Mouse (Mus musculus) hindbrain, embryonic 11.5 days (tissue): ENCODE measurements at regions not wholly inside any gene's neighbourhood (a gene's known extent, or its start where the extent isn't known, plus 50 kb on each side); places are given as distances from the start of the nearest gene placed in this dataset.

Source experiments
- ATAC-seq: fragments of 200-750 bp; cut with Nextera tagmentation; 2 replicates; pipeline ENCODE4 v1.8.0; 2017; ENCODE audit warnings: mild to moderate bottlenecking, moderate TSS enrichment, moderate library complexity; ENCODE audit not compliant: low FRiP score
- DNase-seq: peaks from one replicate; pipeline ENCODE4 v3.0.0-alpha.2; 2015; ENCODE audit warnings: low spot score
- H3K27ac ChIP-seq: fragments of 300-500 bp; sonication (generic); 2 replicates; pipeline ENCODE4 v1.5.1; 2014; ENCODE audit warnings: mild to moderate bottlenecking, low read depth, low read length
- H3K27me3 ChIP-seq: fragments of 300-500 bp; sonication (generic); 2 replicates; pipeline ENCODE4 v1.6.1; 2014; ENCODE audit warnings: mild to moderate bottlenecking, low read length, moderate library complexity, mixed read lengths; ENCODE audit not compliant: control insufficient read depth, insufficient read depth
- H3K36me3 ChIP-seq: fragments of 300-500 bp; sonication (generic); 2 replicates; pipeline ENCODE4 v1.6.1; 2014; ENCODE audit warnings: mild to moderate bottlenecking, low read length, moderate library complexity, mixed read lengths; ENCODE audit not compliant: control insufficient read depth, insufficient read depth
- H3K4me1 ChIP-seq: fragments of 300-500 bp; sonication (generic); replicated peaks from 2 replicates; pipeline ENCODE4 v1.6.1; 2014; ENCODE audit warnings: low read length, mixed read lengths; ENCODE audit not compliant: control insufficient read depth, insufficient read depth
- H3K4me2 ChIP-seq: fragments of 300-500 bp; sonication (generic); replicated peaks from 2 replicates; pipeline ENCODE4 v1.6.1; 2014; ENCODE audit warnings: mild to moderate bottlenecking, low read depth, low read length
- H3K4me3 ChIP-seq: fragments of 300-500 bp; sonication (generic); 2 replicates; pipeline ENCODE4 v1.5.1; 2014; ENCODE audit warnings: low read depth, low read length
- H3K9ac ChIP-seq: fragments of 300-500 bp; sonication (generic); 2 replicates; pipeline ENCODE4 v1.6.1; 2014; ENCODE audit warnings: low read depth, low read length
- H3K9me3 ChIP-seq: fragments of 300-500 bp; sonication (generic); 2 replicates; pipeline ENCODE4 v1.6.1; 2016; ENCODE audit warnings: low read length; ENCODE audit not compliant: control insufficient read depth
- WGBS: fragments of 180-500 bp; shearing (Covaris S2); extraction: QIAGEN DNeasy Blood & Tissue Kit; methylation state at CpG from one replicate; pipeline ENCODE4 v1.1.7; 2014; 5-methylcytosine and 5-hydroxymethylcytosine counted together

GRCm38 (mm10) chr12:77151471-77151870 lies 86.5 kb upstream of the Fut8 start:
- ATAC-seq: no peak
- Histone ChIP-seq H3K4me1 (no peaks in the 10 kb centered on the region), H3K4me2 (no peak overlapping the region), H3K9ac (no peak overlapping the region), H3K36me3 (no peaks in the 10 kb centered on the region), H3K27me3 (no peaks in the 10 kb centered on the region), H3K27ac (no peak overlapping the region), H3K9me3 (no peaks in the 10 kb centered on the region), H3K4me3 (no peak overlapping the region)
- DNase-seq: no peak
- 85% methylated on average over 2 of the region's 2 CpGs for WGBS

- no peak overlapping the region for H3K4me3 ChIP-seq
- DNase-seq (no peak), ATAC-seq (no peak)
- no peaks in the 10 kb centered on the region for H3K36me3 ChIP-seq
- H3K4me2 ChIP-seq: no peak overlapping the region
- no peaks in the 10 kb centered on the region for H3K27me3 ChIP-seq
- no peaks in the 10 kb centered on the region for H3K9me3 ChIP-seq
- H3K9ac ChIP-seq: no peak overlapping the region
- H3K27ac ChIP-seq: no peak overlapping the region
- no peaks in the 10 kb centered on the region for H3K4me1 ChIP-seq
Observed at GRCm38 (mm10) chr12:77149835-77150234, 88.1 kb upstream of the Fut8 start.

- ATAC-seq (no peak), DNase-seq (no peak)
- no peaks in the 10 kb centered on the region for H3K4me1 ChIP-seq
- H3K27ac ChIP-seq: no peak overlapping the region
- WGBS: 93% methylated on average over 2 of the region's 2 CpGs
- H3K4me3 ChIP-seq: no peak overlapping the region
- no peaks in the 10 kb centered on the region for H3K27me3 ChIP-seq
- no peaks in the 10 kb centered on the region for H3K9me3 ChIP-seq
- no peaks in the 10 kb centered on the region for H3K36me3 ChIP-seq
- H3K9ac ChIP-seq: no peak overlapping the region
- H3K4me2 ChIP-seq: no peak overlapping the region
Observed at GRCm38 (mm10) chr12:77148146-77148545, 89.8 kb upstream of the Fut8 start.

- WGBS: 65% methylated on average over 3 of the region's 3 CpGs
- Histone ChIP-seq H3K9ac (no peak overlapping the region), H3K4me1 (no peaks in the 10 kb centered on the region), H3K4me3 (no peak overlapping the region), H3K9me3 (no peaks in the 10 kb centered on the region), H3K36me3 (no peaks in the 10 kb centered on the region), H3K4me2 (no peak overlapping the region), H3K27me3 (no peaks in the 10 kb centered on the region), H3K27ac (no peak overlapping the region)
- ATAC-seq: no peak
- DNase-seq: no peak
Observed at GRCm38 (mm10) chr12:77143958-77144357, 94.0 kb upstream of the Fut8 start.

GRCm38 (mm10) chr12:77143521-77143920 lies 94.4 kb upstream of the Fut8 start:
- Histone ChIP-seq H3K27me3 (no peaks in the 10 kb centered on the region), H3K4me1 (no peaks in the 10 kb centered on the region), H3K4me2 (no peak overlapping the region), H3K36me3 (no peaks in the 10 kb centered on the region), H3K9ac (no peak overlapping the region), H3K27ac (no peak overlapping the region), H3K9me3 (no peaks in the 10 kb centered on the region), H3K4me3 (no peak overlapping the region)
- no peak for DNase-seq
- WGBS: 79% methylated on average over 6 of the region's 6 CpGs
- no peak for ATAC-seq

- Histone ChIP-seq H3K36me3 (no peaks in the 10 kb centered on the region), H3K4me3 (no peak overlapping the region), H3K4me2 (no peak overlapping the region), H3K9me3 (no peaks in the 10 kb centered on the region), H3K4me1 (no peaks in the 10 kb centered on the region), H3K27ac (no peak overlapping the region), H3K9ac (no peak overlapping the region), H3K27me3 (no peaks in the 10 kb centered on the region)
- ATAC-seq (no peak), DNase-seq (no peak)
- 94% methylated on average over 12 of the region's 12 CpGs for WGBS
Observed at GRCm38 (mm10) chr12:77143105-77143504, 94.8 kb upstream of the Fut8 start.

GRCm38 (mm10) chr12:77142224-77142623 lies 95.7 kb upstream of the Fut8 start:
- Histone ChIP-seq H3K9me3 (no peaks in the 10 kb centered on the region), H3K4me2 (no peak overlapping the region), H3K27ac (no peak overlapping the region), H3K9ac (no peak overlapping the region), H3K4me3 (no peak overlapping the region), H3K27me3 (no peaks in the 10 kb centered on the region), H3K36me3 (no peaks in the 10 kb centered on the region), H3K4me1 (no peaks in the 10 kb centered on the region)
- DNase-seq: no peak
- ATAC-seq: no peak
- WGBS: 86% methylated on average over 4 of the region's 4 CpGs

GRCm38 (mm10) chr12:77141260-77142201 lies 96.4 kb upstream of the Fut8 start:
- no peak for DNase-seq
- Histone ChIP-seq H3K9me3 (no peaks in the 10 kb centered on the region), H3K4me2 (no peak overlapping the region), H3K4me1 (no peaks in the 10 kb centered on the region), H3K4me3 (no peak overlapping the region), H3K9ac (no peak overlapping the region), H3K27ac (no peak overlapping the region), H3K27me3 (no peaks in the 10 kb centered on the region), H3K36me3 (no peaks in the 10 kb centered on the region)
- 85% methylated on average over 8 of the region's 8 CpGs for WGBS
- ATAC-seq: no peak

- Histone ChIP-seq H3K27me3 (no peaks in the 10 kb centered on the region), H3K9me3 (no peaks in the 10 kb centered on the region), H3K4me3 (no peak overlapping the region), H3K4me1 (no peaks in the 10 kb centered on the region), H3K9ac (no peak overlapping the region), H3K4me2 (no peak overlapping the region), H3K36me3 (no peaks in the 10 kb centered on the region), H3K27ac (no peak overlapping the region)
- no peak for ATAC-seq
- 64% methylated on average over 6 of the region's 6 CpGs for WGBS
- DNase-seq: no peak
Observed at GRCm38 (mm10) chr12:77140656-77141055, 97.3 kb upstream of the Fut8 start.
